Mouse (Mus musculus) myocyte (in vitro differentiated cells): ENCODE measurements around the gene Dnajb7.

Source experiments
- CEBPB ChIP-seq: IDR thresholded peaks from 2 replicates; pipeline ENCODE4 v1.6.1; 2011; ENCODE audit warnings: mild to moderate bottlenecking, moderate library complexity; ENCODE audit not compliant: poor library complexity, insufficient read depth, severe bottlenecking
- E2F4 ChIP-seq: IDR thresholded peaks from one replicate; pipeline ENCODE4 v1.6.1; 2011; ENCODE audit warnings: mild to moderate bottlenecking, control low read depth, moderate library complexity; ENCODE audit not compliant: insufficient read depth
- MAX ChIP-seq: IDR thresholded peaks from one replicate; pipeline ENCODE4 v1.6.1; 2011; ENCODE audit warnings: low read depth, mild to moderate bottlenecking, control low read depth
- MYOD1 ChIP-seq, 3 experiments: IDR thresholded peaks; one replicate each; pipeline ENCODE4 v1.6.1; 2011; ENCODE audit warnings: control low read depth in 2 of 3, low read depth in 2 of 3, mild to moderate bottlenecking in 2 of 3, moderate library complexity in 1 of 3; ENCODE audit not compliant: insufficient read length in 2 of 3, control insufficient read depth in 1 of 3
- MYOG ChIP-seq, 3 experiments: IDR thresholded peaks; one replicate each; pipeline ENCODE4 v1.6.1; 2011; ENCODE audit warnings: control low read depth in 2 of 3, low read depth in 2 of 3, mild to moderate bottlenecking in 2 of 3; ENCODE audit not compliant: insufficient read length in 2 of 3, control insufficient read depth in 1 of 3, insufficient read depth in 1 of 3
- POLR2A ChIP-seq: IDR thresholded peaks from one replicate; pipeline ENCODE4 v1.6.1; 2011; ENCODE audit warnings: low read depth, mild to moderate bottlenecking, control low read depth, moderate library complexity; ENCODE audit not compliant: insufficient read length
- POLR2AphosphoS2 ChIP-seq: IDR thresholded peaks from one replicate; pipeline ENCODE4 v1.6.1; 2011; ENCODE audit warnings: low read depth, control low read depth; ENCODE audit not compliant: insufficient read length
- REST ChIP-seq: IDR thresholded peaks from one replicate; pipeline ENCODE4 v1.6.1; 2011; ENCODE audit warnings: mild to moderate bottlenecking, control low read depth, moderate library complexity; ENCODE audit not compliant: insufficient read depth, insufficient read length
- SRF ChIP-seq: IDR thresholded peaks from one replicate; pipeline ENCODE4 v1.6.1; 2011; ENCODE audit warnings: low read depth; ENCODE audit not compliant: control insufficient read depth, insufficient read length
- TCF12 ChIP-seq: IDR thresholded peaks from one replicate; pipeline ENCODE4 v1.6.1; 2011; ENCODE audit warnings: mild to moderate bottlenecking, control low read depth; ENCODE audit not compliant: poor library complexity, insufficient read depth, severe bottlenecking
- TCF3 ChIP-seq: IDR thresholded peaks from one replicate; pipeline ENCODE4 v1.6.1; 2011; ENCODE audit warnings: low read depth, control low read depth; ENCODE audit not compliant: insufficient read length
- USF1 ChIP-seq: IDR thresholded peaks from one replicate; pipeline ENCODE4 v1.6.1; 2011; ENCODE audit warnings: low read depth, mild to moderate bottlenecking, control low read depth, moderate library complexity

DNA sequence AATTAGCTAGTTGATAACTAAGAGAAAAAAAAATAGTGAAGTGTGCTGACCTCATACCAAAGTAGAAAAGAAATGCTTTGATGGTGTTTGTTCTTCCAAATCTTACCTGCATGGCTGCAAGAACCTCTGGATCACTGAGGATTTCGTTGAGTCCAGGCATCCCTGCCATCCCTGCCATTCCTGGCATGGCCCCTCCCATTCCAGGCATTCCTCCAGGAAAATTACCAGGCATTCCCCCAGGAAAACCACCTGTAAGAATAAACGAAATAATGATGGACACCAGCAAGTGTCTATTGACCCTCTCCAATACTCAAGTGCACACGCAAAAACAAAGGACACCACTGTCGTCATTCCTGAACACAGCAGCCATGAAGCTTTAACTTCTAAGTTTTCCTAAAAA, 41.9 kb downstream of the Dnajb7 start:
- no peak for TF ChIP-seq MYOG (IDR thresholded peaks at IDR 0.05; ENCODE audit: control insufficient read depth in 1 of 3, insufficient read depth in 1 of 3, insufficient read length in 2 of 3, low read depth in 2 of 3)
- TF ChIP-seq POLR2A, result no peak
- no peak for TF ChIP-seq TCF12
- no peak for TF ChIP-seq CEBPB
- TF ChIP-seq POLR2AphosphoS2, result no peak
- no peak for TF ChIP-seq MYOD1 (IDR thresholded peaks at IDR 0.05; ENCODE audit: control insufficient read depth in 1 of 3, insufficient read length in 2 of 3, low read depth in 2 of 3)
- TF ChIP-seq USF1, result no peak
- no peak for TF ChIP-seq SRF
- TF ChIP-seq REST, result no peak
- TF ChIP-seq MAX, result no peak
- no peak for TF ChIP-seq E2F4
- no peak for TF ChIP-seq TCF3
